Mouse (Mus musculus): ENCODE measurements around the gene Gramd1a. TPM values are rescaled to one million over a fixed set of nuclear protein-coding genes. Genes with fewer than 3 reads are reported as not detected.

Gene Gramd1a
- total RNA-seq, 4 experiments from 2014 or later = 103 to 108 (median 105) TPM

GRCm38 (mm10) chr7:31123697-31124096 lies 32.0 kb downstream of the Gramd1a start:
- DNase-seq (ENCODE audit: low spot score in 2 of 2) = no peak

GRCm38 (mm10) chr7:31122641-31123631 lies 32.8 kb downstream of the Gramd1a start:
- no peak for DNase-seq (ENCODE audit: low spot score in 2 of 2)

- no peak for DNase-seq (ENCODE audit: low spot score in 2 of 2)
Observed at GRCm38 (mm10) chr7:31119556-31119955, 36.1 kb downstream of the Gramd1a start.

- no peak for DNase-seq (ENCODE audit: low spot score in 2 of 2)
Observed at GRCm38 (mm10) chr7:31118486-31118885, 37.2 kb downstream of the Gramd1a start.

- DNase-seq (ENCODE audit: low spot score in 2 of 2) = no peak
Observed at GRCm38 (mm10) chr7:31117465-31117864, 38.2 kb downstream of the Gramd1a start.

- DNase-seq (ENCODE audit: low spot score in 2 of 2) = no peak
Observed at GRCm38 (mm10) chr7:31116721-31117145, 39.0 kb downstream of the Gramd1a start.

GRCm38 (mm10) chr7:31115587-31116043 lies 40.1 kb downstream of the Gramd1a start:
- DNase-seq (ENCODE audit: low spot score in 2 of 2) = no peak

- no peak for DNase-seq (ENCODE audit: low spot score in 2 of 2)
Observed at GRCm38 (mm10) chr7:31115182-31115581, 40.5 kb downstream of the Gramd1a start, which contains the start of gene Hpn. Gene Hpn, minus strand, starts transcription at chr7:31115290.

- no peak for DNase-seq (ENCODE audit: low spot score in 2 of 2)
Observed at GRCm38 (mm10) chr7:31114646-31115045, 41.0 kb downstream of the Gramd1a start.

- DNase-seq (ENCODE audit: low spot score in 2 of 2) = no peak
Observed at GRCm38 (mm10) chr7:31113800-31114199, 41.9 kb downstream of the Gramd1a start.

GRCm38 (mm10) chr7:31112036-31112435 lies 43.7 kb downstream of the Gramd1a start:
- DNase-seq (ENCODE audit: low spot score in 2 of 2) = no peak

- no peak for DNase-seq (ENCODE audit: low spot score in 2 of 2)
Observed at GRCm38 (mm10) chr7:31110861-31111385, 44.8 kb downstream of the Gramd1a start.

- no peak for DNase-seq (ENCODE audit: low spot score in 2 of 2)
Observed at GRCm38 (mm10) chr7:31109796-31110195, 45.9 kb downstream of the Gramd1a start.

GRCm38 (mm10) chr7:31109091-31109490 lies 46.6 kb downstream of the Gramd1a start:
- DNase-seq (ENCODE audit: low spot score in 2 of 2) = no peak

- DNase-seq (ENCODE audit: low spot score in 2 of 2) = no peak
Observed at GRCm38 (mm10) chr7:31107781-31108180, 47.9 kb downstream of the Gramd1a start.

- DNase-seq (ENCODE audit: low spot score in 2 of 2) = no peak
Observed at GRCm38 (mm10) chr7:31106166-31106565, 49.5 kb downstream of the Gramd1a start.

- DNase-seq (ENCODE audit: low spot score in 2 of 2) = peak in 1 of 2 experiments; percentile 69
Observed at GRCm38 (mm10) chr7:31105061-31105768, 50.5 kb downstream of the Gramd1a start.

GRCm38 (mm10) chr7:31100786-31101185 lies 54.9 kb downstream of the Gramd1a start:
- DNase-seq (ENCODE audit: low spot score in 2 of 2) = no peak

GRCm38 (mm10) chr7:31099612-31099982 lies 56.1 kb downstream of the Gramd1a start:
- no peak for DNase-seq (ENCODE audit: low spot score in 2 of 2)

GRCm38 (mm10) chr7:31098697-31099611 lies 56.7 kb downstream of the Gramd1a start:
- no peak for DNase-seq (ENCODE audit: low spot score in 2 of 2)
